Mouse (Mus musculus) heart, adult 2 months (tissue): ENCODE results near the gene 4930415O20Rik.

Experiments used
- CTCF ChIP-seq: fragments of 200-600 bp; IDR thresholded peaks from 2 replicates; pipeline ENCODE4 v1.8.1; 2022; ENCODE audit warnings: antibody characterized with exemption, mild to moderate bottlenecking, moderate library complexity
- POLR2A ChIP-seq: fragments of 200-500 bp; IDR thresholded peaks from 2 replicates; pipeline ENCODE4 v1.6.1; 2011; ENCODE audit warnings: mild to moderate bottlenecking, low read depth, low read length, control low read depth; ENCODE audit not compliant: insufficient read depth

DNA sequence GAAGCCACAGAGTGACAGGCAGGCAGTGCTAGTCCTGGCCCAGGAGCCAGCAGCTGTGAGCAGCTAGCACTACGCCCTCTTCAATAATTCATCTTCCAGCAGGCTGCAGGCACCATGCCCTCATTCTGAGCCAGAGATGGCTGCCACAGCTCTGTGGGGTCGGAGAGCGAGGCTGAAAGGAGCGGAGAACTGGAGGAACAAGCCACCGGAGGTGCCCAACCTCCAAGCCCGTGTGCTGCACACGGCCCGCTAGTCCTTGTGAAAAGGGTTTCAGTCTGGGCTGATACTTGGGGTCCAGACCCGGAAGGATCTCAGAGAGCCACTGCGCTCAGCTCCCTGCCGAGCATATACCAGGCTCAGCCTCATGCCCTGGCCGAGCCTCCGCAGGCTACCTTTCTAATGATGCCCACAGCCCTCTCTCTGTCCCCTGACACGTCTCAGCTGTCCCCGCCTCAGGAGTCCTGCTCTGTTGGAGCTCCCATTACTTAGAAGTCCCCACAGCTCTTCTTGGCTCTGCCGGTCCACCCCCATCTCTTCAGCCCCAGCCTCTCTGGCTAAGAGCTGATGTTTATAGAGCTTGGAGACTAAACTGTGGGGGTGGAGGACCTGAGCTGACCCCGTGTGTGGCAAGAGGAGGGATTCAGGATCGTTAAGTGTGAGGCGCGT is 57.9 kb downstream of the 4930415O20Rik start:
- TF ChIP-seq POLR2A (no peak), CTCF (no peak)
